Mouse (Mus musculus) layer of hippocampus, adult 2 months (tissue): ENCODE measurements around the gene Dnlz. TPM values are rescaled to one million over a fixed set of nuclear protein-coding genes. Genes with fewer than 3 reads are reported as not detected.

Experiments used
- DNase-seq, 2 experiments: peaks; one replicate each; pipeline ENCODE4 v3.0.0; 2022; ENCODE audit warnings: low spot score in 2 of 2
- H3K27ac ChIP-seq: fragments of 200-600 bp; 2 replicates; pipeline ENCODE4 v1.8.1; 2022
- H3K4me3 ChIP-seq: fragments of 200-600 bp; 2 replicates; pipeline ENCODE4 v1.8.1; 2022; ENCODE audit warnings: mild to moderate bottlenecking
- CTCF ChIP-seq: fragments of 200-600 bp; conservative IDR thresholded peaks from 2 replicates; pipeline ENCODE4 v1.8.1; 2022; ENCODE audit warnings: antibody characterized with exemption, mild to moderate bottlenecking, moderate library complexity
- total RNA-seq, 2 experiments: library from RNA; stranded (reverse); gene quantifications; 2 replicates each; pipeline ENCODE4 v1.2.3; 2021

The Dnlz gene
- total RNA-seq, 2 experiments from 2014 or later: 26.5 to 27.2 TPM

DNA sequence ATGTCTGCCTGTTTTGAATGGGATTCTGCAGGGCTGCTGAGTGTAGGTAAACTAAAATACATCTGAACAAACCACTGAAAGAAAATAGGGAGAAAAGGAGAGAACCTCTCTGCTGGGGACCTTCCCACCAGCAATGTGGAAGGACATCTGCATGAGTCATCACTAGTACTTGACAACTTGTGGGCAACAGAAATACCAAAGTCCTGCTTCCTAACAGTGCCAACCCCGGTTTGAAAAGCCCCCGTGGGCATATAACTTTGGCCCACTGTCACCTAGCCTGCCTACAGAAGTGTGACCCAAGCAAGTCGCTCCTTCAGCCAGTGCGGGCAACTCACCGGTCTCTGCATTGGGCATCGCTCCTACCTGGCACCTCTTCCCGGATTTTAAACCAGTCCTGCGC is 20.5 kb upstream of the Dnlz start:
- DNase-seq: no peak
- no peak overlapping the region for H3K4me3 ChIP-seq
- H3K27ac ChIP-seq: no peak overlapping the region
- no peak for TF ChIP-seq CTCF

GRCm38 (mm10) chr2:26368572-26368971 is 16.7 kb upstream of the Dnlz start:
- no peak for DNase-seq
- no peak for TF ChIP-seq CTCF
- Histone ChIP-seq H3K4me3 (no peak overlapping the region), H3K27ac (no peak overlapping the region)

DNA sequence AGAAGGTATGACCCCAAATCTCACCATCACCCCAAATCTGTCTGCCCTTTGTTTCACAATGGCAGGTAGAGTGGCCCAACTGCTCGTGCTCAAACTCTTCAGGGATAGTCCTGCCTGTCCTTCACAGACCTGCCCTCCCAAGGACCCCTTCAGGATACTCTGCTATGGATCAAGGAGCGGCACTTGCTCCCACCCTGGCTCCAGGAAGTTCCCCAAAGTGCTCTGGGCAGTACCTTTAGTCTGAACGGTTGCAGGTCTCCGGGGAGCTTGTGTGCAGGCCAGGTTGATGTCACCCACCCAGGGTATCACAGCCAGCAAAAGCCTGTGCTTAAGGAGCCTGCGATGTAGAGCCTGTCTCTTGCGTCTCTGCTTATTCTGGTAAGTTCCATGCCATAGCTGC is 16.0 kb upstream of the Dnlz start:
- TF ChIP-seq CTCF: no peak
- no peak overlapping the region for H3K27ac ChIP-seq
- no peak overlapping the region for H3K4me3 ChIP-seq
- no peak for DNase-seq

DNA sequence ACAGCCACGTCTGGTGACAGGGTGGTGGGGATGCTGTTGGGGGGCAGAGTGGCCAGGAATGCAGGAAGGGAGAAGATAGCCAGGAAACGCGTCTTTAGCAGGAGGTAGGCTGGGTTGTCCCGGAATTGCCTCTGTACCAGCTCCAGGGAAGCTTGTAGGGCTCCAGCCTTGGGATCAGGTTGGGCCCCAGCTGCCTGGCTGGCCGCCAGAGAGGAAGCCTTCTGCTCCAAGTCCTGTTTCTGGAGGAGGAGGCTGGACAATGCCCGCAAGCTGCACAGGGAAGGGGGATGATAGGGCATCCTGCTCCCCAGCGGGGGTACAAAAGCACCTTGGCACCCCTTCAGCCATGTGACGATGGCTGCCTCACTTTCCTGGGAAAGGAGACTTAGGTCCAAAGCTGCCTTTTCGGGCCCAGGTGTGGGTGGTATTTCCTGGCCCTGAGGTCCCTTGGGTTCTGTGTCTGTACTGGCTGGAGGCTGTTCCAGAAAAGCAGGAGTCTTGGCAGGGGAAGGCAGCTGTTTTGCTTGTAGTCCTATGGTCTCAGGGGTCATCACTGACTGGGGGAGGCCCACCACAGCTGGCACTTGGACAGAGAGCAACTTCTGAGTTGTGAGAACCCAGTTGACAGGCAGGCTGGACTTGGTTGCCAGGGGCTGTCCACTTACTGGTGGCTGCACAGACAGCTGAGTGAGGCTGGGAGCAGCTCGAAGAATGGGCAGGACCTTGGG is 13.0 kb upstream of the Dnlz start:
- H3K27ac ChIP-seq: peak overlapping the region; percentile 8; the same call in 1 of the 2 replicates
- TF ChIP-seq CTCF: no peak
- no peak for DNase-seq
- H3K4me3 ChIP-seq: no peak overlapping the region

DNA sequence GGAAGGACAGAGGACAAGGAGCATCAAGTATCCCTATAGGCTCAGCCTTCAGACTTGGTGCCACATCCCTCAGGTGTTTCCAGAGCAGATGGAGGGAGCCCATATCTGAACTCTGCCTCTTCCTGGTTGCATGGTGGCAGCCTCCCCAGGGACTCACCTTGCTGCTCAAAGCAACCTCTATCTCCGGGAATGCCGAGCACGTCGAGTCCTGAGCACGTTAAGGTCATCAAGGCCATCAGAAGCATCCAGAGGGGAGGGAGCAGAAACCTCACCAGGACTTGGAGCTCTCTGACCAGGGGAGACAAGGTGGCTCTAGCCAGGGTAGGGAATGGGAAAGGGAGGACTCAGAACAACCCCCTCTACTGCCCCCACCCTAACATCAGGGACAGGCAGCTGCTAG is 11.6 kb upstream of the Dnlz start:
- no peak overlapping the region for H3K27ac ChIP-seq
- no peak for DNase-seq
- H3K4me3 ChIP-seq: no peak overlapping the region
- no peak for TF ChIP-seq CTCF

DNA sequence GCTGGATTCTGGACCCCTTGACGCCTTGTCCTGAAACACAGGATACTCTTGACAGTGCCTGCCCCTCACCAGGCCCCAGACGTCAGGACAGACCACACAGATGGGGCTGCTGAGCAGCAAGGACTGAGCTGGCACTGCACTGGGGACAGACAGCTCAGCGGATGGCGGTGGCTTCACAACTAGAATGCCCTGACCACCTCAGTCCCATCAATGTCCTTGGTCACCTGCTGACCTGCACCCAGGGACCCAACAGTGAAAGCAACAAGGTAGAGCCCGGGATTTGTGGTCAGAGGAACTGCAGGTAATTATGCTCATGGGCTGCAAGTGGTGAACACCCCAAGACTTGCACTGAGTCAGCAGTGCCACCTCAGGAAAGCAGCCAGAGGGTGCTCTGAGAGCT is 11.1 kb upstream of the Dnlz start:
- no peak for TF ChIP-seq CTCF
- no peak for DNase-seq
- H3K4me3 ChIP-seq: no peak overlapping the region

GRCm38 (mm10) chr2:26360772-26361171 is 8.9 kb upstream of the Dnlz start, which contains the start of gene Card9:
Card9 (minus strand) TSS chr2:26360918.
- no peak for DNase-seq
- H3K4me3 ChIP-seq: no peak within 1 kb of the TSS
- TF ChIP-seq CTCF: no peak
- no peak within 1 kb of the TSS for H3K27ac ChIP-seq

More for the DNA sequence above, 11.1 kb upstream of the Dnlz start:
- H3K27ac ChIP-seq: no peak overlapping the region

GRCm38 (mm10) chr2:26359983-26360382 is 8.1 kb upstream of the Dnlz start:
- peak; percentile 28; the same call in 1 of the 2 replicates for TF ChIP-seq CTCF
- no peak overlapping the region for H3K27ac ChIP-seq
- no peak overlapping the region for H3K4me3 ChIP-seq
- DNase-seq: no peak

DNA sequence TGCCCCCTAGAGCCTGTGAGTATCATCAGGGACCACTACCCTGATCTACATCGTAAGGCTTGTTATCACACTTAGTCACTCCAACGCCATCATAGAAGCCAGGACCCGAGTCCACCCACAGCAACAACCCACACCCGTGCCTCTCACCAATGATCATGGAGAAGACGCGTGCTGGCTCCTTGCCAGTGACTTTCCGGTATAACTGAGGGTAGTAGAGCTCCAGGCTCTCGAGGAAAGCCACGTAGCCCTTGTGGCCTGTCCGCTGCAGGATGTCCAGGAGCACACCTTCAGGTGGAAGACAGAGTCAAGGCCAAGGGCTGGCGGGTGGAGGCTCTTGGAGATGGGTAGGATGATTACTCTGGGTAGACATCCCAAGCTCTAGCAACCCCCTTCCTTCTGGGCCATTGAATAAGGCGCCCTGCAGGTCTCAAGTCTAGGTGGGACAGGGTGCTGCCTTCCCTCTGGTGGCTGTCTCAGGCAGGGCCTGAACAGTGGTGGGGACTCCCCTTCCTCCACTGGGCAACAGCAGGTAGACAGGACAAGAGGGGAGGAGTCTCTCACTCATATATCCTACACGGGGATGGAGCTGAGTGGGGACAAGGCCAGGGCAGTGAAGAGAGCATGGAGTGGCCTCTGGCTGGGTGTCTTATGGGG is 6.9 kb upstream of the Dnlz start:
- no peak for DNase-seq
- TF ChIP-seq CTCF: 0 out of 2 replicates have a peak, but pooled peaks have one; percentile 5
- no peak overlapping the region for H3K27ac ChIP-seq
- H3K4me3 ChIP-seq: no peak overlapping the region

DNA sequence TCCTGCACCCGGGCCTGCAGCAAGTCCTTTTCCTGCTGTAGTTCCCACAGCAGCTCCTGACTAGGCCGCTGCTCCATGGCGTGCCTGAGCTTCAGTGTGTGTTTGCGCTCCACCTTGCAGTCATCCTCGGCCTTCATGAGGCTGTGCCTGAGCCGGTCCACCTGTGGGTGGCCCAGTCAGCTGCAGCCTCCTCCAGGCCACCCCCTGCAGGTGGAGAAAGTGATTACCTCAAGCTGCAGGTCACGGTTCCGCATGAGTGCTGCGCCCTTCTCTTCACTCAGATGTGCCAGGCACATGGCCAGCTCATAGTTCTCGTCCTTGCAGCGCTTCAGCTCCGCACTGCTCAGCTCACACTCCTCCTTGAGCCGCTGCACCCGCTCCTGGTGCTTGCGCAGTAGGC is 5.6 kb upstream of the Dnlz start:
- no peak overlapping the region for H3K4me3 ChIP-seq
- no peak for DNase-seq
- peak; percentile 40 for TF ChIP-seq CTCF
- no peak overlapping the region for H3K27ac ChIP-seq

GRCm38 (mm10) chr2:26356678-26357077 is 4.8 kb upstream of the Dnlz start:
- TF ChIP-seq CTCF: no peak
- no peak for DNase-seq
- H3K27ac ChIP-seq: no peak overlapping the region
- no peak overlapping the region for H3K4me3 ChIP-seq

GRCm38 (mm10) chr2:26356231-26356630 is 4.3 kb upstream of the Dnlz start:
- H3K4me3 ChIP-seq: no peak overlapping the region
- TF ChIP-seq CTCF: no peak
- DNase-seq: no peak
- H3K27ac ChIP-seq: no peak overlapping the region

DNA sequence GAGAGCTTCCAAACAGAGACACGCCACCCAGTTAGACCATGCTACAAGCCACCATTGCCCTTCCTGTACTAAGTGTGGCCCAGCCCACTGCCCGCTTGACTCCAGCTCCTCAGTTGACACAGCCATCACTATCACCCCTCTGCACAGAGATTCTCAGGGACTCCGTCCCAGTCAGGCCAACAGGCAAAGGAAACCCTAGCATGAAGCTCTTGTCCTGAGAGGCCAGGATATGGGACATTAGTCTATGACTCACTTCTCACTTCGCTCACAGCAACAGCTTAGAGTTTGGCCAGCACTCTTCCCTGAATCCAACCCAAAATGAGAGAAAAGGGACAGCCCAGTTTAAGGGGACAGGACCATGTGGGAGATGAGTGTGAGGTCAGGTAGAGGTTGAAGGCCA is 2.5 kb upstream of the Dnlz start:
- DNase-seq: no peak
- no peak overlapping the region for H3K27ac ChIP-seq
- TF ChIP-seq CTCF: no peak
- no peak overlapping the region for H3K4me3 ChIP-seq
